Mouse (Mus musculus): ENCODE results near the gene Slc36a1.
A peak's percentile ranks its signal among the peaks of the same experiment; 100 is the strongest.

Gene Slc36a1

DNA sequence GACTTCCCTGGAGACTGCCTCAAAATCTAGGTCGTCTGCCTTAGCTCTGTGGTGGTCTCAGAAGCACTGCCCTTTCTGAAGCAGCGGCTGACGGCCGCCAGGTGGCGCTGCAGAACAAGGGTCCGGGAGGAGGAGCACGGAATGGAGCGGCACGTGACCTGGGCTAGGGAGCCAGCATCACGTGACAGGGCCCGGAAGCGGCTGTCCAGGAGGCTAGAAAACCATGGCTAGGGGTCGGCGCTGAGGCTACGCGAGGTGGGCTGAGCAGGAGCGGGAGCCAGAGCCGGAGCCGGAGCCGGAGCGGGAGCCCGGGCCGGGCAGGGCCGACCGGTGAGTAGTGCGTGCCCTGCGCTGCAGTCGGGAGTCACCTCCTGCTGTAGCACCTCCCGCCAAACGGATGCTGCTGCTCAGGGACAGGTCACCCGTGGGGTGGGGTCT, at the start of gene Slc36a1:
TSS of gene Slc36a1 (plus strand) at position 192 of the 438 bp plus-strand sequence.
- peak; percentile 99 for DNase-seq (ENCODE audit: low spot score)

- DNase-seq (ENCODE audit: low spot score), result no peak
Measured at GRCm38 (mm10) chr11:55154398-55155069, 49.6 kb upstream of the Slc36a1 start.

DNA sequence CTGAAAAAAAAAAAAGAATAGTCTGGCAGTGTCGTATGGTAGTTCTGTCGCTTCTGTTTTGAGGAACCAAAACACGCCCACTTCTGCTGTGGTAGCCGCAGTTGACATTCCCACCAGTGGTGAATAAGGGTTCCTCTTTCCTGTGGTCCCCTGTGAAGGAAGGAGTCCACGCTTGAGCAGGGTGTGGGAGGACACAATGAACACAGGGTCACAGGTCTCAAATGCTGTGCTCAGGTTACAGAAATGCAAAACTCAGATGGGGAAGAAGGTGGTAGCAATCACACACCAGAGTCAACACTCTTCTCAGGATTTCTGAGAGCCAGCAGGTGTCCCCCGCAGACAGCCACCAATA, 49.1 kb upstream of the Slc36a1 start:
- no peak for DNase-seq (ENCODE audit: low spot score)

DNA sequence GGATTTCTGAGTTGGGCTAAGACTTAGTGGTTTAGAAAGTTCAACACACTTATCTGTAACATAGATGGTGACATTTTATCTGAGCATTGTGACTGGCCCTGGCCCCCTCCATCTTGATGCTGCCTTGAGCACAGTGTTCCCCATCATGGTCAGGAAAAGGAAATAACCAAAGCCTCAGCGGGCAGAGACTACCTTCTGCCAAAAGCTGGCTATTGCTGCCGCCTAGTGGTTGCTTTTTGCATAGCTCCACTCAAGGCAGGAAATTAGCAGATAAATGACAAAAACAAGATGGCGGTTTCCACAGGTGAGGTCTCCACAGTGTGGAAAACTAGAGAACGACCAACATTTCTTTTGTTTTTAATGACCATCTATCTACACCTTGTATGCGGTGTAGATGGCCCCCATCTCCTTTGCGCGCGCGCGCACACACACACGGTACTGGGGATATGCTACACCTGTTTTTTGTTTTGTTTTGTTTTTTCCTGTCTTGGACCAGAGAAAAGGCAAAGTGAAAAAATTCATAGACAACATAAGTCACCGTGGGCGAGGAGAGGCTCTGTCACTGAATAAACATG, 45.3 kb upstream of the Slc36a1 start:
- DNase-seq (ENCODE audit: low spot score), result peak; percentile 78

- peak; percentile 46 for DNase-seq (ENCODE audit: low spot score)
Measured at GRCm38 (mm10) chr11:55162670-55163069, 41.5 kb upstream of the Slc36a1 start.

DNA sequence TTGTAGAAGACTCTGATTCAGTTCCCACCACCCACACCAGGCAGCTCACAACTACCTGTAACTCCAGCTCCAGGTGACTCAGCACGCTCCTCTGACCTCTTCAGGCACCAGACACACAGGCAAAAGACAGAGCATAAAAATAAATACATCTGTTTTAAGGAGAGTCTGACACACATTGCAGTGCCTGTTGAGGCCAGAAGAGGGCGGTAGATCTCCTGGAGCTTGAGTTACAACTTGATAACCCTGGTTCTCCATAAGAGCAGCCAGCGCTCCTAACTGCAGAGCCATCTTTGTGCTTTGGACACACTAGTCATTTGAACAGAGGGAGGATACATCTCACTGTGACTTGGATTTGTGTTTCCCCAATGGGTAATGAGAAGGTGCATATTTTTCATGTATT, 39.4 kb upstream of the Slc36a1 start:
- DNase-seq (ENCODE audit: low spot score), result no peak

- no peak for DNase-seq (ENCODE audit: low spot score)
Measured at GRCm38 (mm10) chr11:55165748-55166147, 38.4 kb upstream of the Slc36a1 start.

DNA sequence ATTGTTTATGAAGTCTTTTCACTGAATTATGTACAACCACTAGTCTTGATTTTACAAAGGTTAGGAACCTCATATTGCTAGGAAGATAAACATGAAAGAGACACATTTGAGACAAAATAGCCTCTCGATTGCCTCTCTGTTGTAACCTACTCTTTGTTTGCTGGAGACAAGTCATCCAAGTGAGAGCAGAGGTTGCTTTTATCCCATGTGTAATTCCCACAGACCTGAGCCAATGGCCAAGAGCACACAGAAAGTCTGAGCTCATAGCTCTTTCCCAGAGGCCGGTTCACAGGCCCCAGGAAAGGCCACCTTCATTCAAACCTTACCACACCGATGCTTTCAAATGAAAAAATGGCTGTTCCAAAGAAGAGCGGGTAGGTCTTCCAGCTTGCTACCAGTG, 35.6 kb upstream of the Slc36a1 start:
- no peak for DNase-seq (ENCODE audit: low spot score)

DNA sequence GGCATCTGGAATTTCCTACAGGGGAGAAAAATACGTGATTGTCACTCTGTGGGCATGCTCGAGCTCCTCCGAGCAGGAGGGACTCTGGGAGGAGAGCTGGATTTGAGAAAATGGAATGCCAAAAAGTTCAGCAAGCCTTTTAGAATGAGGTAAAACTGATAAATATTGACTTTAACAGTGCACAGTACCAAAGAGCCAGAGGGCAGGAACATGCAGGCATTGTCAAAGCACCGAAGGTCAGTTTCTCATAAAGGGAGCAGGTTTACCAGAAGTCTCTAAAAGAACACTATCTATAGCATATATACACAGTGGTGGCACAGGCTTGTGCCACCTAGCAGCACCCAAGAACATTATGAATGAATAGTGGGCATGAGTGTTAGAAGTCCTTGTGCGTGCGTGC, 35.2 kb upstream of the Slc36a1 start:
- DNase-seq (ENCODE audit: low spot score), result no peak

DNA sequence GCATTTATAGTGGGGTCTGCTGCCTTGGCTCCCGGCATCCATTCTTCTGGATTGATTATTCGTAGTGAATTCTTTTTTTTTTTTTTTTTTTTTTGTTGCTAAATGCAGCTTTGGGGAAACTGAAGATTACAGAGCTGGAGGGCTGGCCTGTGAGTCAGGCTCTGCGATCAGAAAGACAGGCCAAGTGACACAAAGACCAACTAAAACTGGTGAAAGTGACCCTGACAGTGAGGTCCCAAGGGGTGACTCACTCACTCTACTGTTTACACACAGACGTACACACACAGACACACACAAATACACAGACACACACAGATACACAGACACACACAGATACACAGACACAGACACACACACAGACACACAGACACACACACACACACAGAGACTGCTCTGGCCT, 33.6 kb upstream of the Slc36a1 start:
- DNase-seq (ENCODE audit: low spot score), result no peak

DNA sequence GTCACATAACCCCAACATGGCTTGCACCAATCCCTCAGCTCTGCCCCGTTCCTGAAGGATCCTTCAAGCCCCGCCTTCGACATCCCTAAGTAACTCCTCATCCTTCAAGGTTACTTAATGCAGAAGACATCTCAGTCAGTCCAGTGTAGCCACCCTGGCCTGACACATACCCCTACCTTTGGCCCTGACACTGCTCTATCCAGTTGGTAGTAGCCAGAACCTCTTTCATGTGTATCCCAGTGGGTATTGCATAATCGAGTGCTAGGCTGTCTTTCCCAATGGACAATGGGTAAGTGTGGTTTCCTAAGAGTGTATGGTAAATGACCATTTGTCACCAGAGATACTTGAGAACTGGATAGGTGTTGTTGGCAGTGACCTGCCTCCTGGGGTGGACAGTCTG, 25.3 kb upstream of the Slc36a1 start:
- DNase-seq (ENCODE audit: low spot score), result no peak

GRCm38 (mm10) chr11:55179856-55180255, 24.3 kb upstream of the Slc36a1 start:
- no peak for DNase-seq (ENCODE audit: low spot score)

- DNase-seq (ENCODE audit: low spot score), result no peak
Measured at GRCm38 (mm10) chr11:55183124-55183523, 21.0 kb upstream of the Slc36a1 start.

- DNase-seq (ENCODE audit: low spot score), result no peak
Measured at GRCm38 (mm10) chr11:55184246-55184645, 19.9 kb upstream of the Slc36a1 start.

- DNase-seq (ENCODE audit: low spot score), result peak; percentile 21
Measured at GRCm38 (mm10) chr11:55184733-55185291, 19.3 kb upstream of the Slc36a1 start, which contains the start of gene Slc36a2. Slc36a2 (minus strand) TSS chr11:55185077.

- DNase-seq (ENCODE audit: low spot score), result no peak
Measured at GRCm38 (mm10) chr11:55187292-55187691, 16.9 kb upstream of the Slc36a1 start.

DNA sequence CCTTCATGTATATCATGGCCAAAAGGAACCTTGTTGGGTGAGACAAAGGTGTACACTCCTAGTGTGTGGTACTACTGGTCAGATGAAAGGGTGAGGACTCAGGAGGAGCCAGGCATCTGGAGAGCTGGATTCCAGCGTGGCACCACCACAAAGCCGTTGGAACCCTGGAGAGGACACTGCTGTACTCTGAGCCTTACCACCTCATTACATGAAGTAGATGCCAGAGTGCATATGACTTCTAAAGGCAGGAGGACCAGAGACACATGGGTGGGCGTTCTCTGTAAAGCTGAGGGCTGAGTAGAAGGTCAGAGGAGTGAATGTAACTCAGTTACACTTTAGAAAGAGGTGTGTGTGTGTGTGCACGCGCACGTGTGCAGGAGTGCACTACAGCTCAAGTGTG, 16.4 kb upstream of the Slc36a1 start:
- no peak for DNase-seq (ENCODE audit: low spot score)

GRCm38 (mm10) chr11:55190216-55190615, 13.9 kb upstream of the Slc36a1 start:
- no peak for DNase-seq (ENCODE audit: low spot score)

GRCm38 (mm10) chr11:55197086-55197485, 7.1 kb upstream of the Slc36a1 start:
- no peak for DNase-seq (ENCODE audit: low spot score)

DNA sequence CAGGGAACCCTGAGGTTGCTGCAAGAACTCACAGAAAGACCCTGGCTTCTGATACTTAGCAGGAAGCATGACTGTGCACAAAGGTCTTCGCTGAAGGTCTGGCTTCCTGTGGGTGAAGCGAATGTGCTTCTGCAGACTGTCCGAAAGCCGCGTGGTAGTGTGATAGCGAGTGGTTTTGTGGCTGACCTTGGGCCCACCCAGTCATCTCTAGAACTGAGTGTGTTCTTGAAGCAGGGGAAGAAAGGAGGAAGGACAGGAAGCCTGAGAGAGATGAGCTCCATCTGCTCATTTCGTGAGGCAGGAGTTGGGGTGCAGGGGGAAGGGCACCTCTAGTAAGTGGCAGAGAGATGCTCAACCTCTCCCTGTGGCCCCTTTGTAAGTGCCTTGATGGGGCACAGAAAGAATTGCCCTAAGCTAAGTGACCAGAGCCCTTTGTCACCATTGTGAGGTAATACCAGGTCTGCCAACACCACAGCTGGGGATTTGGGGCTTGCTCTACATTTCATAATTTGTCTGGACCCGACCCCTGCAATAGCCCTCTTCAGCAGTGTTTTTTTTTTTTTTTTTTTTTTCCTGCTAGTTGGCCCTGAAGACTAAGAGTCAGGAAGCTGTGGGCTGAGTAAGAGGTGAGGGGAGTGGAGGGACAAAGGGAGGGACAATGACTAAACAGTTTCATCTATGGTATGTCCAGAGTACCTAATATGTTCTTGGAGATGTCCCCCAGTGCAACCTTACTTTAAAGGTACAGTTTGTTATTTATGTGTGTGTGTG, 6.2 kb upstream of the Slc36a1 start:
- no peak for DNase-seq (ENCODE audit: low spot score)

DNA sequence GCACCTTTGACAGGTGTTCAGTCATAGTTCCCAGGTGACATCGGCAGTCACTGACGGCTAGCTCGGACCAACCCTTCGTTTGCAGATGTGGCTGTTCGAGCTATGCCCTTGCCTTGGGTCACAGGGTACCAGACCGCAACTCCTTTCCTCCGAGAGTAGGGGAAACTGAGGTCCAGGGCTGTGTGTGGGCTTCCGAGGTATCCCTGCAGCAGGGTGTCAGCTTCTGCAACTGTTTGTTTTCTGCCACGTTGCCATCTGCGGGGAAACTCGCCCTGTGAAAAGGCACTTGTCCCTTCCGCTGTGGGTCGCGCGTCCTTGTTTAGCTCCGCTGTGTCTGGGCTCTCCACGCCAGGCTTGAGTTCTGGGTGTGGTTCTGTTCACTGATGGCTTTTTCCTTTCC, 452 bp downstream of the Slc36a1 start:
- DNase-seq (ENCODE audit: low spot score), result peak; percentile 23

- DNase-seq (ENCODE audit: low spot score), result no peak
Measured at GRCm38 (mm10) chr11:55208001-55208690, 4.0 kb downstream of the Slc36a1 start.

Data from urinary bladder, postnatal 25 days (tissue).